Mouse (Mus musculus) hindbrain, postnatal 0 days (tissue): ENCODE data around the gene Zfp653. TPM values are rescaled to one million over a fixed set of nuclear protein-coding genes. Genes with fewer than 3 reads are reported as not detected.
"Not testable (repeated sequence)": the region's sequence is repeated elsewhere in the genome, so short reads cannot be mapped to it uniquely, and the experiment has no call there.

Experiments used
- ATAC-seq: fragments of 200-750 bp; cut with Nextera tagmentation; 2 replicates; pipeline ENCODE4 v1.8.0; 2017; ENCODE audit warnings: mild to moderate bottlenecking, moderate TSS enrichment, moderate library complexity
- DNase-seq: peaks from one replicate; pipeline ENCODE4 v3.0.0-alpha.2; 2015; ENCODE audit warnings: low spot score
- H3K27ac ChIP-seq: fragments of 300-500 bp; sonication (generic); 2 replicates; pipeline ENCODE4 v1.5.1; 2014; ENCODE audit warnings: mild to moderate bottlenecking
- H3K27me3 ChIP-seq: fragments of 300-500 bp; sonication (generic); 2 replicates; pipeline ENCODE4 v1.6.1; 2014; ENCODE audit warnings: low read length, mixed read lengths; ENCODE audit not compliant: insufficient read depth
- H3K36me3 ChIP-seq: fragments of 300-500 bp; sonication (generic); 2 replicates; pipeline ENCODE4 v1.6.1; 2014; ENCODE audit warnings: low read length, mixed read lengths; ENCODE audit not compliant: insufficient read depth
- H3K4me1 ChIP-seq: fragments of 300-500 bp; sonication (generic); 2 replicates; pipeline ENCODE4 v1.6.1; 2014; ENCODE audit warnings: antibody characterized with exemption, low read length, mixed read lengths; ENCODE audit not compliant: insufficient read depth
- H3K4me2 ChIP-seq: fragments of 300-500 bp; sonication (generic); 2 replicates; pipeline ENCODE4 v1.6.1; 2014; ENCODE audit warnings: low read depth, mild to moderate bottlenecking, low read length, moderate library complexity, mixed read lengths
- H3K4me3 ChIP-seq: fragments of 300-500 bp; sonication (generic); 2 replicates; pipeline ENCODE4 v1.5.1; 2014; ENCODE audit warnings: low read length
- H3K9ac ChIP-seq: fragments of 300-500 bp; sonication (generic); replicated peaks from 2 replicates; pipeline ENCODE4 v1.6.1; 2014; ENCODE audit warnings: mild to moderate bottlenecking, low read length, moderate library complexity, mixed read lengths
- H3K9me3 ChIP-seq: fragments of 300-500 bp; sonication (generic); 2 replicates; pipeline ENCODE4 v1.6.1; 2016; ENCODE audit warnings: low read length, mixed read lengths
- CTCF ChIP-seq: IDR thresholded peaks from 2 replicates; pipeline ENCODE4 v1.5.1; 2016; ENCODE audit warnings: antibody characterized with exemption, control low read depth, low read depth
- WGBS: fragments of 180-500 bp; shearing (Covaris S2); extraction: QIAGEN DNeasy Blood & Tissue Kit; methylation state at CpG from one replicate; pipeline ENCODE4 v1.1.7; 2014; 5-methylcytosine and 5-hydroxymethylcytosine counted together
- polyA plus RNA-seq: library from polyadenylated mRNA; unstranded; fragments of >200 nt; fragmentation: Nextera tagmentation; extraction: Ambion mirVana; gene quantifications from 2 replicates; pipeline ENCODE4 v1.2.1, GENCODE M21; 2015
- total RNA-seq: library from RNA; depleted of rRNA; stranded (reverse); fragments of >200 nt; gene quantifications from 2 replicates; pipeline ENCODE4 v1.2.3, GENCODE M21; 2014

Zfp653 gene
- total and polyA plus RNA-seq, 2 experiments from 2014 or later: 13.2 to 28.8 TPM

DNA sequence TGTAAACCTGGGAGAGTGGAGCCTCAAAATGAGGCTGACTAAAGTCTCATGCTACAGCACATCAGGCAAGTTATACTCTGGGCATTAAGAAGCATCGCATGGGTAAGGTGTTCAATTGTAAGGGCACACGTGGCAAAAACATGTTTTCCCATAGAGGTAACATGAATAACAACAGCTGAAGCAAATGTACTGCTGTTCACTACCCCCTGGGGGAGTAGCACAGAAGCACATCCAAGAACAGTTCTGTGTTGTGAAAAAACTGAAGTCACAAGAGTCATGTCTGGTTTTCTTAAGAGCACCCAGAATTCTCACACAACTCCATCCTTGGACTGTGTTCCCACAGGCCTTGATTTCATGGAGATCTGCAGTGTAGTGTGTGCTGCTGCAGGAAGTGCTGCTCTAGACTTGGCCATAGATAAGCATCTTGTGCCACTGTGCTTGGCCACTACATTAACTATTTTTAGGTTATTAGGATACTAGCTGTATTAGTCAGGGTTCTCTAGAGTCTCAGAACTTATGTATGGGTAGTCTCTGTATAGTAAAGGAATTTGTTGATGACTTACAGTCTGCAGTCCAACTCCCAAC is 15.9 kb upstream of the Zfp653 start:
- Histone ChIP-seq H3K9me3 (no peaks in the 10 kb centered on the region), H3K27me3 (no peaks in the 10 kb centered on the region), H3K4me3 (no peak overlapping the region), H3K27ac (no peak overlapping the region), H3K4me1 (0 out of 2 replicates have a peak, but pooled peaks cover 5% of the 10 kb centered on the region), H3K9ac (no peak overlapping the region), H3K36me3 (no peaks in the 10 kb centered on the region), H3K4me2 (no peak overlapping the region)
- no peak for ATAC-seq
- TF ChIP-seq CTCF: no peak
- 80% methylated on average over 2 of the region's 2 CpGs for WGBS
- DNase-seq: no peak

GRCm38 (mm10) chr9:22086012-22086411 is 14.8 kb upstream of the Zfp653 start:
- Histone ChIP-seq H3K9me3 (no peaks in the 10 kb centered on the region), H3K27me3 (no peaks in the 10 kb centered on the region), H3K36me3 (no peaks in the 10 kb centered on the region), H3K4me2 (peak overlapping the region; percentile 69), H3K9ac (peak overlapping the region; percentile 66), H3K4me1 (0 out of 2 replicates have a peak, but pooled peaks cover 5% of the 10 kb centered on the region), H3K27ac (peak overlapping the region; percentile 78; the same call in 1 of the 2 replicates), H3K4me3 (peak overlapping the region; percentile 76)
- 76% methylated on average over 6 of the region's 6 CpGs for WGBS
- DNase-seq (no peak), ATAC-seq (no peak)
- no peak for TF ChIP-seq CTCF

- Histone ChIP-seq H3K27me3 (no peaks in the 10 kb centered on the region), H3K9ac (peak within 1 kb of the TSS; percentile 66), H3K9me3 (no peaks in the 10 kb centered on the region), H3K36me3 (no peaks in the 10 kb centered on the region), H3K4me2 (peak within 1 kb of the TSS; percentile 69), H3K27ac (peak within 1 kb of the TSS; percentile 78), H3K4me3 (peak within 1 kb of the TSS; percentile 76), H3K4me1 (0 out of 2 replicates have a peak, but pooled peaks cover 5% of the 10 kb centered on the region)
- ATAC-seq (peak; percentile 99), DNase-seq (peak; percentile 97)
- no peak for TF ChIP-seq CTCF
- WGBS: under 1% methylated on average over 48 of the region's 48 CpGs
Measured at GRCm38 (mm10) chr9:22085022-22085834, 14.1 kb upstream of the Zfp653 start, which contains the start of gene Ecsit. Ecsit (minus strand) TSS chr9:22085438.

GRCm38 (mm10) chr9:22084667-22085021 is 13.5 kb upstream of the Zfp653 start:
- Histone ChIP-seq H3K4me2 (peak overlapping the region; percentile 69), H3K4me3 (peak overlapping the region; percentile 76), H3K27ac (peak overlapping the region; percentile 78), H3K4me1 (0 out of 2 replicates have a peak, but pooled peaks cover 5% of the 10 kb centered on the region), H3K36me3 (no peaks in the 10 kb centered on the region; the same call in 1 of the 2 replicates), H3K9ac (peak overlapping the region; percentile 66), H3K9me3 (no peaks in the 10 kb centered on the region), H3K27me3 (no peaks in the 10 kb centered on the region)
- WGBS: 31% methylated on average over 4 of the region's 4 CpGs
- DNase-seq (no peak), ATAC-seq (no peak)
- no peak for TF ChIP-seq CTCF

GRCm38 (mm10) chr9:22076223-22076622 is 5.0 kb upstream of the Zfp653 start:
- Histone ChIP-seq H3K4me1 (no peaks in the 10 kb centered on the region), H3K4me3 (no peak overlapping the region), H3K36me3 (peaks cover 21% of the 10 kb centered on the region), H3K4me2 (no peak overlapping the region), H3K9me3 (no peaks in the 10 kb centered on the region), H3K9ac (no peak overlapping the region), H3K27me3 (no peaks in the 10 kb centered on the region), H3K27ac (no peak overlapping the region)
- ATAC-seq (no peak), DNase-seq (no peak)
- no peak for TF ChIP-seq CTCF
- 95% methylated on average over 23 of the region's 23 CpGs for WGBS

GRCm38 (mm10) chr9:22075778-22076177 is 4.6 kb upstream of the Zfp653 start:
- not testable (repeated sequence) for DNase-seq, ATAC-seq, H3K4me1 ChIP-seq, H3K9me3 ChIP-seq, H3K4me2 ChIP-seq, H3K4me3 ChIP-seq, H3K27ac ChIP-seq, H3K9ac ChIP-seq, H3K27me3 ChIP-seq
- WGBS: 77% methylated on average over 5 of the region's 5 CpGs
- H3K36me3 ChIP-seq: peaks cover 21% of the 10 kb centered on the region
